Mouse (Mus musculus) left cerebral cortex, postnatal 4 days (tissue): ENCODE results near the gene Samd14. TPM values are rescaled to one million over a fixed set of nuclear protein-coding genes. Genes with fewer than 3 reads are reported as not detected.

Experiments
- DNase-seq: peaks from one replicate; pipeline ENCODE4 v3.0.0-alpha.2; 2022
- intact Hi-C: fragments of 180-260 bp; cut with DNase I; formaldehyde crosslinking; loops from one replicate; pipeline ENCODE4 v1.15.1; 2025
- total RNA-seq, 2 experiments: library from RNA; stranded (reverse); gene quantifications; 2 replicates each; pipeline ENCODE4 v1.2.3; 2021

Samd14 gene
- total RNA-seq, 2 experiments from 2014 or later, result 173 to 176 TPM

DNA sequence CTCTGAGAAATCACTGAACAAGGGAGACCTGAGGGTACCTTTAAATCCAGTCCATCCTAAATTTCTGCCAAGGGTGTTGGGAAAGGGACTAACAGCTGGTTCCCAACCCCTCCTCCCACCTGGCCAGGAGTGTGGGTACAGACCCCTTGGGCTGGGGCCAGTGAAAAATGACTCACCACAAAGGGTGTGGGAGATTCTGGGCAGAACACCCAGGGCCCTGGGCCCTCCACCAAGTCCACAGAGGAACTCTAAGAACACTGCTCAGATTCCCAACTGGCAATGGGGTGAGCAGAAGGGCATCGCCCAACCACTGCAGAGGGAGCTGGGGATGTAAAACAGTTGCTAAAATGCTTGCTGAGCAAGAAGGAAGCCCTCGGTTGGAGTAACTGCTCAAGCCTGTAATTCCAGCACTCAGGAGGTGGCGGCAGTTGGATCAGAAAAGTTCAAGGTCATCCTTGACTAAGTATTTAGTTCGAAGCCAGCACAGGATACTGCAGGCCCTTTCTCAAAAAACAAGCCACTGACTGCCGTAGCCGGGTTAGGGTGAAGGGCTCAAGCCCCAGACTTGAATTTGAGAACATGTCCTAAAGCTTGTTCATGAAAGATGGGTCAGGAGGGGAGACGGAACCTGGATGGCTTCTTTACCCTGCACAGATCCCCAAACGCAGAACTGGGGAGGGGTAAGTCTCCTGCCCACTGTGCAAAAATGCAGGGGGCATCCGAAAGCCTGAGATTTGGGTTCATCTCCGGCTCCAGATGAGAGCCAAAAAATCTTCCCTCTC is 20.7 kb upstream of the Samd14 start:
- DNase-seq, result no peak
- intact Hi-C loops, result loop anchor here (10.0 kb wide), 1 partner anchor 266 kb away; no protein-coding TSS in a partner anchor

DNA sequence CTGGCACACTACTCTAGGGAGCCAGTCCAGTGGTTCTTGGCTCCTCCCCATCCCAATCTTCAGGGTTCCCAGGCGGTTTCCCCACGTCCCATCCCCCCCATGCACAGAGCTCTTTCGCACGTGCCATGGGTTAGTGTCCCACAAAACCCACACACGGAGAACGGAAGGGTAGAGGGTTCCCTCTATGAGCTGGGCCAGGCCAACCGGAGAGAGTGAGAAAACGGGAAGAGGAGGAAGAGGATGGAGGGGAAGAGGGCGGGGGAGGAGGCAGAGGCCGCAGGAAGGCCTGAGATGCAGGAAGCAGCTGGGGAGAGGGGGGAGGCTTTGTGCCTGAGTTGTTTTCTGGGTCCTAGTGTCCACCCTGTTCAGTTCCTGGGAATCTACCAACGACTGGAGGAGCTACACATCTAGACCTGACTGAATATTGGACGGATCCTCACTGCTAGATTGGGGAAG is 20.1 kb upstream of the Samd14 start:
- intact Hi-C loops, result loop anchor here (10.0 kb wide), 1 partner anchor 265 kb away; no protein-coding TSS in a partner anchor
- DNase-seq, result peak; percentile 81

DNA sequence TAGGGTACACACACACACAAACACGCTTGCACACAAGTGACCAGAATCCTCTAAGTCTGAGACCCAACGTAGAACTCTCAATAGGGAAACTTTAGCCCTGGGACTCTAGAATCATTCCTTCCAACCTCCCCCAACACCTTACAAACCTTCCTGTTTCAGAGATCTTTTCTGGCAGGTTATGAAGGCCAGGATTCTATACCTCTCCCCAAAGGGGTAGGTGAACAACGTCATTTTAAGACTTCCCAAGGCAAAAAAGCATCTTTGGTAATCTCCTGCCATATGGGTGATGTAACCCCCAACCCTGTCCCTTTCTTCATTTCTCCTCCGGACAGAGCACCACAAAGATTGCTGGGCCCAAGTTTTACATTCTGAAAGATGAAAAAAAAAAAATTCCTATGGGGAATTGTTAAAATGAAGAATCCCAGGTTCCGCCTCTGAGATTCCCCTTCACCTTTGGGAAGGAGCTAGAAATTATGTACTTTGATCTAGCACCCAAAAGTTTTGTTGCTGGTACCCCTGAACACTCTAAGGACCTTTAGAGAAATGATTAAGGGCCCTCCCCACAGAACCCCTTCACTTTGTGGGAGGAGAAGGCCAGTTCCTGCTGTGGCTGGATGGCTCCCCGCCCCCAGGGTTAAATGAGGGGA is 19.5 kb upstream of the Samd14 start:
- intact Hi-C loops, result no loop called here
- no peak for DNase-seq

DNA sequence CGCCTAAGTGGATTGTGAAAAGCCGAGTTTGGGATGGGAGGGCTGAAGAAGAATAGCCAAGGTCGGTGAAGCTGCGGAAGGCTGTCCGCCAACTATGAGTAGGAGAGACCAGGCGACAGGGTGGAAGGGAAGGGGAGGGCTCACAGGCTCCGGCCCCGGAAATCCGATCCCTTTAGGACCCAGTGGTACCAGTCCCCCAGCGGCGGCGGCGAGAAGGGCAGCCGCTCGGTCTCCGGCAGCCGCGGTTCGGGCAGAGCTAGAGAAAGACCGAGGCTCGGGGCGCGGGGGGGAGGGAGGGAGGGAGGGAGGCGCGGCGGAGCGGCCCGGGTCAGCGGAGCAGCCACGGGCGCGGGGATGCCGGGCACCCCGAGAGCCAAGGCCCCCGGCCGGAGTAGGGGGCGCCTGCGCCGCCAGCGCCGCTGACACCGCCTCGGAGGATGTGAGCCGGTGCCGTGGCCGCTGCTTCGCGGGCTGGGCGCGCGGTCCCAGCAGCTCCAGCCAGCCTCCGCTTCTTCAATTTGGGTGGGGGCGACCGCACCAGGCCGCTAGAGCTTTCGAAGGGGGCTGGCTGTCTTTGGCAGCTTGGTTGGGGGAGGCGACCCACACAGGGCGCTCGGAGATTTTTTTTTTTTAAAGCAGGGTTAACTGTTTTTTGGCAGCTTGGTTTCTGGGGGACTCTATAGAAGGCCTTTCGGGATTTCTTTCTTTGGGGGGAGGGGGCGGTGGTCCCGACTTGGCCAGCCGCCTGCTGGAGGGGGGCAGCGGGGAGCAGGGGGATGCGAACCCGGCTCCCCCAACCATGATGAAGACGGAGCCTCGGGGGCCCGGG is 18.7 kb upstream of the Samd14 start, which contains the start of gene Ppp1r9b:
Gene Ppp1r9b (plus strand): TSS at position 287 of the 829 bp plus-strand sequence.
- intact Hi-C loops, result no loop called here
- DNase-seq, result peak; percentile 95

- DNase-seq, result no peak
- intact Hi-C loops, result no loop called here
Observed at GRCm38 (mm10) chr11:94991641-94992479, 17.8 kb upstream of the Samd14 start.

- intact Hi-C loops, result no loop called here
- no peak for DNase-seq
Observed at GRCm38 (mm10) chr11:94992480-94992753, 17.3 kb upstream of the Samd14 start.

DNA sequence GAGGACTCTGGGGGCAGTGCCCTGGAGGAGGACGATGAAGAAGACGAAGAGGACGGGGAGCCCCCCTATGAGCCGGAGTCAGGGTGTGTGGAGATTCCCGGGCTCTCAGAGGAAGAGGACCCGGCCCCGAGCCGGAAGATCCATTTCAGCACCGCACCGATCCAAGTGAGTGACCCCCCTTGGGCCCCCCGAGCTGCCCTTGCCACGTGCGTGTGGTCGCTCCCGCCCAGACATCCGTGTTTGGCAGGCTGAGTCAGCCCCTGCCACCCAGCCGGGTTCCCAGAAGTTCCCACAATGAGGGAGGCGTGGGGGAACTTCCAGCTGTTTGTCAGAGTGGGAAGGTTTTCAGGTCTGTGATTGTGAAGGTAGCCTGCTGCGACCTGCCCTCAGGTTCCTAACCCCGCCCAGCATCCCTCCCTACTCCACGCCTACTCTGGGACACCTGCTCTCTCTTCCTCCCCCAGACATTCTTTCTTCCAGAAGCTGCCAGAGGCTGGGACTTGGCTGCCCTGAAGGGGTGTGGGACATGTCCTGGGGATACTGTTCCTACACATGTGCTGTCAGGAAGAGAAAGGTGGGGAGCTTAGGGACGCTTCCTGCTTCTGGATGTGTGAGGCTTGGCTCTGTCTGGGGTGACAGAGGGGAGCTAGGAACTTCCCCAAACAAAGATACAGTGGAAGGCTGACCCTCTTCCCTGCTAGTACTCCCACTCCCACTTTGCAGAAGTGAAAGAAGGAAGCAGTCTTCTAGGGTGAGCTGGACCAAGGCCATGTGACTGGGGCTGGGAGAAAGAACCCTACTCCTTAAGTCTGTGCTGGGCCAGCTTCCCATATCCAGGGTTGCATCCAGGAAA is 16.7 kb upstream of the Samd14 start:
- intact Hi-C loops, result no loop called here
- DNase-seq, result no peak

- intact Hi-C loops, result no loop called here
Observed at GRCm38 (mm10) chr11:94994208-94994814, 15.4 kb upstream of the Samd14 start.

DNA sequence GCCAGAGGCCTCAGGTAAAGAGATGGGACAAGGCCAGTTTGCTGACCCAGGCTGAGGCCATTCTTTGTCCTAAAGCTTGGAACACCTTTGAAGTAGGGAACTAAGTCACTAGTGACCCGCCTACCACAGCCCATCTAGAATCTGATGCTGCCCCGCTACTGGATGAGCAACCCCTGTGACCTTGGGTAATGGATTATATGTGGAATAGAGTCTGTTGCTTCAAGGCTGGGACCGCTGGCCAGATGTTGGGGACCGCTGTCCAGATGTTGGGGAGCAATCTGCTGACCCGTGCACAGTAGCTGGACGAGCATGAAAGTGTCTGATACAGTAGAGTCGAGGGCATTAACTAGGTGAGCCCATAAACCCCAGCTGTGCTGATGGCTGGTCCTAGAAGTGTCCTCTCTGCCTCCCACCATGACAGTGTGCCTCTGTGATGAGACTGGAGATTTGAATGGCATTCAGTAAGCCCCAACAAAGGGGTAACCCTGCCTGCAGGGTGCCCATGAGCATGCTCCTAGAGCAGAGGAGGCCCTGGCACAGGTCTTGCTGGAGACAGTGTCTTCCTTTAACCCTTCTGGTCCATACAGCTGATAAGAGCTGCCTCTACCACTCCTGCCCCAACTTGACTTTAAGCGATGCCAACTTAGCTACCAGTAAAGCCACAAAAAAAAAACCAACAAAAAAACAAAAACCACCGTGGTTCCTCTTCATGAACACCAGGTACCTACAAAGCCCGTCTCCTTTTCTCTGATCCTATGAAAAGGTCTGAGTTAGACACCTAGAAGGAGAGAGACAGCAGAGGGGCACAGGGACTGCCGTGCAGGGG is 14.5 kb upstream of the Samd14 start:
- intact Hi-C loops, result no loop called here
- no peak for DNase-seq

More at GRCm38 (mm10) chr11:94994208-94994814, 15.4 kb upstream of the Samd14 start:
- DNase-seq, result no peak

GRCm38 (mm10) chr11:94996101-94996500 is 13.6 kb upstream of the Samd14 start:
- DNase-seq, result no peak
- intact Hi-C loops, result no loop called here

GRCm38 (mm10) chr11:94996984-94997383 is 12.7 kb upstream of the Samd14 start:
- no peak for DNase-seq
- intact Hi-C loops, result no loop called here

GRCm38 (mm10) chr11:94997596-94997995 is 12.1 kb upstream of the Samd14 start:
- intact Hi-C loops, result no loop called here

DNA sequence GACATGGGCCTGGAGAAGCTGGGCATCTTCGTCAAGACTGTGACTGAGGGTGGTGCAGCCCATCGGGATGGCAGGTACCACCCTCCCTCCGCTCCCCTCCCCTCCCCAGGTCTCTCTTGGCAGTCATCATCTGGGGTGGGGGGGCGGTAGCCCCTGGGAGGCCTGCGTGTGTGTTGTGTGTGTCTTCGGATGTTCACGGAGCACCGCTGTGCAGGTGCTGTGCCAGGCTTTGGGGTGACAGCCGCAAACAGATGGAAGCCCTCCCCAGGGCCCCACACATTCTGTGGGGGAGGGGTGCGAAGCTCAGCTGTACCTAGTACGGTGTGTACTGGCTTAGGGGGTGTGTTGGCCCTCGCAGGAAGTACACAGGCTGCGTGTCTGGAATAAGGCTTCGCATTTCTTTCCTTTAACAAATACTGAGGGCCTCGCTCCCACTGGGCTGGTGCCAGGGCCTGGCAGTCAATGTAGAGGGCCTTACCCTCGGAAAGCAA is 11.6 kb upstream of the Samd14 start:
- intact Hi-C loops, result no loop called here
- peak; percentile 58 for DNase-seq

More at GRCm38 (mm10) chr11:94997596-94997995, 12.1 kb upstream of the Samd14 start:
- no peak for DNase-seq

GRCm38 (mm10) chr11:95000128-95000527 is 9.6 kb upstream of the Samd14 start:
- DNase-seq, result no peak
- intact Hi-C loops, result no loop called here

GRCm38 (mm10) chr11:95000548-95000947 is 9.1 kb upstream of the Samd14 start:
- intact Hi-C loops, result no loop called here
- DNase-seq, result no peak

GRCm38 (mm10) chr11:95001058-95001457 is 8.6 kb upstream of the Samd14 start:
- intact Hi-C loops, result no loop called here
- DNase-seq, result peak; percentile 94

DNA sequence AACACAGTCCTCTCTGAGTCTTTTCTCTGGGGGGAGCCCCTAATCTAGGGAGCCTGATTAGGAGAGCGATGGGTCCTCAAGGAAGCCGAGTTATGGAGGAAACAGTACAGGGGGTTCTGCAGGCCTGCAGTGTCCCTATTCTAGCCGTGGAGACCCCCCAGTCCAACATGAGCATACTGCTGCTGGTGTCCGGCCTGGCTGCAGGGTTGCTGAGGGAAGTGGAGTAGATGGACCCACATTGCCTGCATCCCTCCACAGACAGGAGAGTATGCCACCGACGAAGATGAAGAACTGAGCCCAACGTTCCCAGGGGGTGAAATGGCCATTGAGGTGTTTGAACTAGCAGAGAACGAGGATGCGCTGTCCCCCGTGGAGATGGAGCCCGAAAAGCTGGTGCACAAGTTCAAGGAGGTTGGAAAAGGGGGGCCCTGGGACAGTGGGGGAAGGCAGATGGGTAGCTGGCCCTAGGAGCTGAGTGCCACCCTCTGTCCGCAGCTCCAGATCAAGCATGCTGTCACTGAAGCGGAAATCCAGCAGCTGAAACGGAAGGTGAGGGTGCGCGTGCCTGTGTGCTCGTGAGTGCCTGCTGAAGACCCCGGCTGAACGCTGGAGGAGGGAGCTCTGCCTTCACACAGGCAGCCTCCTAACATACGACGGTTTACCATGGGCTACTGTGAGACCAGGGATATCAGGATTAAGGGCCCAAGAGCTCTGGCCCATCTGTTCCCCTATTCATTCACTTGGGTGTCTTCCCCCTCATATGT is 7.9 kb upstream of the Samd14 start:
- no peak for DNase-seq
- intact Hi-C loops, result no loop called here
